Mouse (Mus musculus) central nervous system, embryonic 11.5 days (tissue): ENCODE results near the gene Mill2. TPM values are rescaled to one million over a fixed set of nuclear protein-coding genes. Genes with fewer than 3 reads are reported as not detected.

Source experiments
- polyA plus RNA-seq: library from polyadenylated mRNA; depleted of rRNA; stranded (reverse); fragments of >200 nt; gene quantifications from 2 replicates; pipeline ENCODE4 v1.2.3, GENCODE M21; 2012; rRNA removed

The Mill2 gene
- polyA plus RNA-seq, result 0.51 and 0.59 TPM in 2 replicates

DNA sequence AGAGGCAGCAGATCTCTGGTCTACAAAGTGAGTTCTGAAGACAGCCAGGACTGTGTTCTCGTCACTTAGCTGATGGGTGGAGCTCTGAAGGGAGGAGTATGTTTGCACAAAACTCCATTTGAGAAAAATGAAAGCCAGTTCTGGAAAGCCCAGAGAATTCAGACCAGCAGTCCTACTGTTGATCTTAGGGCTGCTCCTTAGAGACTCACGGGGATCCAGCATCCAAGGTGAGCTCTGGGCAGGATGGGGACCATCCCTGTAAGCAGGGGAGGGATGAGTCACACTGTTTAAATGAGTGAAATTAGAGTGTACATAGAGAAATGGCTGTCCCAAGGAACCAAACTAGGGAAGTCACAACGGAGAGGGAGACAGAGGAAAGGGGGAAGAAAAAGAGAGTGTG is at the start of gene Mill2:
Gene Mill2, plus strand, starts transcription at position 102 of the 400 bp plus-strand sequence.

GRCm38 (mm10) chr7:18798420-18798819 is 41.3 kb upstream of the Mill2 start, which contains the start of gene Psg19:
Psg19 (minus strand) TSS chr7:18798520.

GRCm38 (mm10) chr7:18821507-18821906 is 18.3 kb upstream of the Mill2 start, which contains the start of gene Psg17:
Psg17 (minus strand) TSS chr7:18821607.

GRCm38 (mm10) chr7:18871031-18871430 is 31.3 kb downstream of the Mill2 start, which contains the start of gene Pglyrp1:
Pglyrp1 (plus strand) TSS chr7:18871331.

GRCm38 (mm10) chr7:18910241-18910831 is 70.6 kb downstream of the Mill2 start, which contains the start of gene Ccdc61:
Ccdc61 (minus strand) TSS chr7:18910415.

Other genes with a start within 250 kb of the Mill2 start
- 0.04 and 0.35 TPM in 2 replicates for gene Psg23, start 223.5 kb upstream of the Mill2 start, polyA plus RNA-seq
- 0.37 TPM in 1 of 2 replicates, not detected in the other for gene Psg21, start 183.2 kb upstream of the Mill2 start, polyA plus RNA-seq
- not detected in 2 replicates for gene Psg20, start 153.8 kb upstream of the Mill2 start, polyA plus RNA-seq
- gene Psg22, start 121.9 kb upstream of the Mill2 start, polyA plus RNA-seq, result not detected in 2 replicates
- gene Psg19, start 41.4 kb upstream of the Mill2 start, polyA plus RNA-seq, result 0.05 and 0.19 TPM in 2 replicates
- 0.10 and 0.40 TPM in 2 replicates for gene Psg17, start 18.4 kb upstream of the Mill2 start, polyA plus RNA-seq
- 0.67 and 1.1 TPM in 2 replicates for gene Pglyrp1, start 31.4 kb downstream of the Mill2 start, polyA plus RNA-seq
- 39.2 and 123 TPM in 2 replicates for gene Ccdc61, start 70.4 kb downstream of the Mill2 start, polyA plus RNA-seq
- gene Nova2, start 85.9 kb downstream of the Mill2 start, polyA plus RNA-seq, result 15.5 and 23.3 TPM in 2 replicates
- 0.32 and 0.84 TPM in 2 replicates for gene Nanos2, start 147.4 kb downstream of the Mill2 start, polyA plus RNA-seq
- 7.1 and 7.9 TPM in 2 replicates for gene Mypop, start 151.3 kb downstream of the Mill2 start, polyA plus RNA-seq
- 31.9 and 58.6 TPM in 2 replicates for gene Irf2bp1, start 164.1 kb downstream of the Mill2 start, polyA plus RNA-seq
- gene Foxa3, start 183.6 kb downstream of the Mill2 start, polyA plus RNA-seq, result 0.57 and 0.67 TPM in 2 replicates
- gene Sympk, start 184.4 kb downstream of the Mill2 start, polyA plus RNA-seq, result 84.7 and 90.8 TPM in 2 replicates
- 0.02 and 0.11 TPM in 2 replicates for gene Rsph6a, start 214.7 kb downstream of the Mill2 start, polyA plus RNA-seq
- 85.3 and 111 TPM in 2 replicates for gene Dmwd, start 236.3 kb downstream of the Mill2 start, polyA plus RNA-seq
- gene Dmpk, start 243.9 kb downstream of the Mill2 start, polyA plus RNA-seq, result 67.7 and 68.8 TPM in 2 replicates